Mouse (Mus musculus) cerebellum, adult 18-20 months (tissue): ENCODE data around the gene Prm2.

Source experiments
- DNase-seq, 2 experiments: peaks; one replicate each; pipeline ENCODE4 v3.0.0; 2021

Prm2 gene

DNA sequence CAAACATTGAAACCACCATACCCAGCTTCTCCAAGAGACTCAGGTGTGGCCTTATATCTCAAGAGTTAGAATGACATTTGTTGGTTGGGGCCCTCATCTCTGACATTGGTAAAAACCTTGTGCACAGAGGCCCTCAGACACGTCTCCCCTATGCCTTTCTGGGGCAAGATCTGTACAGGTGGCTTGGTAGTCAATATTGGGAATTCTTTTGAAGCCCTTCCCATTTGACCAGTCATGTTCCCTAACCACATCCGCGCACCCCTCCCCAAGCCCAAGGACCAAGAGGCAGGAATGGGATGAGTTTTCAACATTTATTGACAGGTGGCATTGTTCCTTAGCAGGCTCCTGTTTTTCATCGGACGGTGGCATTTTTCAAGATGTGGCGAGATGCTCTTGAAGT, at the start of gene Prm2:
Gene Prm2, minus strand, starts transcription at position 101 of the 400 bp plus-strand sequence.
- DNase-seq = no peak

DNA sequence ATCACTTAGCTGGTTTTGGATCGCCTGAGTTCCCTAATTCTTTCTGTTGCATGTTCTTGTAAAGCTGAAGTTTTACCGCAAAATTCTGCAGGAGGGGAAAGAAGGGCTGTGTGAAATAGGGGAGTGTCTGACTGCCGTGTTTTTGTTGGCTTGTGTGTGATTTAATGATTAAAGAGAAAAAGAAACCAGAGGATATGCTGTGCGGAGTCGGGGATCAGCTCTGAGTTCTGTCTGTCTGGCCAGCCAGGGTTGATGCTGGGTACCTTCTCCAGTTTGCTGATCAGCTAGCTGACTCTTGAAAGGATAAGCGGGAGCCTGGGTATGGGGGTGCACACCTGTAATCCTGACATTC, 48.4 kb upstream of the Prm2 start:
- no peak for DNase-seq

DNA sequence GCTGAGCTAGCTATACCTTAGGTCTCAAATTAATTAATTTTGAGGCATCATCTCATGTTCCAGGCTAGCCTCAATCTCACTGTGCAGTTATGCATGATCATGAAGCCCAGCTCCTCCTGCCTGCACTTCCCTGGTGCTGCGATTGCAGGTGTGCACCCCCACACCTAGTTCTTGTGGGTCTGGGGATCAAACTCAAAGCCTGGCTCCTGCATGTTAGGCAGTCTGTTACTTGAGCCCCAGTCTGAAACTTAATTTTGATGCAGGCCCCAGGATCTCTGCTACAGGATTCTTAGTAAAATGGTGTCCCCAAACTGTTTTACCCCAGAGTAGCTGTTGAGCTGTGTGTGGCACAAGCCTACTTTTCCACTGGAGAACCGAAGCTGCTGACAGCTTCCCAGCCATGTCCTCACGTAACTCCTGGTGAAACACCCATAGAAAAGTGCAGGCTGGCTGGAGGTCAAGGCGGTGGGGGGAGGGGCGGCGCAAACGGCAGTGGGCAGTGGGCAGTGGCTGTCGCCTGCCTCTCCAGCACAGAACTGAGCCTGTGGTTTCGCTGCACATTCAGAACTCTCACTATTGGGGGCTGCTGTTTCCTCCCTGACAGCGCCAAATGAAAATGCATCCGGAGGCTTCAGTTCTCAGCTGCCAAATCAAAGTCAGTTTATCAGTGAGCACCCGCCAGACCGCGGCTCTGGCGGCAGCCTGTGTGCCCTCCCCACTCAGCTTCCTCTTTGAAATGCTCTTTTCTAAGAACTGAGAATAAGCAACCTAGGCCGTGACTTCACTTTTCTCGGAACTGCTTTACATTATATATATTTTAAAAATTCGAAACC, 47.8 kb upstream of the Prm2 start:
- no peak for DNase-seq

DNA sequence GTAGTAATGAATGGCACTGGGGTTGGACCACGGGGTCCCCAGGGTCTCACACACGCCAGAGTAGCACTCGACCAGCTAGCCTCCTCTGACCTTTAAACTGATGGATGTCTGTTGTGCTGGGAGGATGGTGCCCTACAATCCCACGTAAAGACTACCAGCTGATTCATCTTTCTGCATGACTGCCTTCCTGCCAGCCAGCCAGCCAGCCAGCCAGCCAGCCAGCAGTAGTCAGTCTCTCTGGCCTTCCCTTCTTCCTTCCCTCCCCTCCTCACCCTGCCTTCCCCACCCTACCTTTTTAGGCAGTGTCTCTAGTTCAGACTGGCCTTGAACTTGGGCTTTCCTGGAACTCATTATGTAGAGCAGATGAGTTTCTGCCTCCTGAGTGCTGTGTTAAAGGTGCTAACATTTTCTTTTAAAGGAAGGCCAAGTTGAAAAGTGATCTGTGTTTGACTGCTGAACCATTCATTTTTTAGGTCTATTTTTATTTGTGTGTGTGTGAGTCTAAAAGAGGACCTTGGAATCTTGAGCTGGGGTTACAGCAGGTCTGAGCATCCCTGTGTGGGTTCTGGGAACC, 46.4 kb upstream of the Prm2 start:
- DNase-seq = peak in 1 of 2 experiments; percentile 29

DNA sequence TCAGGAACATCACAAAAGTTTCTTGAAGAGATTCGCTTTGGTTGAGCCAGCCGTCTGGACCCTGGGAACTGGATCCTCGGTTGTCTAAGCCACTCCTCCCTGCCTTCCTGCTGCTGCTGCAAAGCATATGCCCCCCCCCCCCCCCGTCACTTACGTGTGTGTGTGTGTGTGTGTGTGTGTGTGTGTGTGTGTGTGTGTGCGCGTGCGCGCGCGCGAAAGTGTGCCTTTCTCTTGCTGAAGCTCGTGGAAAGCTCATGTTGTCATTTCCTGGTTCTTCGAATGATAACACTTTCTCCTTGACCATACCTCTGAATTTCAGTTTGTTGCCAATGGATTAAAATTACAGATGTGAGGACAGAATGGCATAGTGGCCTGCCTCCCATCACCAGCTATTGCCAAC, 44.1 kb upstream of the Prm2 start:
- DNase-seq = no peak

DNA sequence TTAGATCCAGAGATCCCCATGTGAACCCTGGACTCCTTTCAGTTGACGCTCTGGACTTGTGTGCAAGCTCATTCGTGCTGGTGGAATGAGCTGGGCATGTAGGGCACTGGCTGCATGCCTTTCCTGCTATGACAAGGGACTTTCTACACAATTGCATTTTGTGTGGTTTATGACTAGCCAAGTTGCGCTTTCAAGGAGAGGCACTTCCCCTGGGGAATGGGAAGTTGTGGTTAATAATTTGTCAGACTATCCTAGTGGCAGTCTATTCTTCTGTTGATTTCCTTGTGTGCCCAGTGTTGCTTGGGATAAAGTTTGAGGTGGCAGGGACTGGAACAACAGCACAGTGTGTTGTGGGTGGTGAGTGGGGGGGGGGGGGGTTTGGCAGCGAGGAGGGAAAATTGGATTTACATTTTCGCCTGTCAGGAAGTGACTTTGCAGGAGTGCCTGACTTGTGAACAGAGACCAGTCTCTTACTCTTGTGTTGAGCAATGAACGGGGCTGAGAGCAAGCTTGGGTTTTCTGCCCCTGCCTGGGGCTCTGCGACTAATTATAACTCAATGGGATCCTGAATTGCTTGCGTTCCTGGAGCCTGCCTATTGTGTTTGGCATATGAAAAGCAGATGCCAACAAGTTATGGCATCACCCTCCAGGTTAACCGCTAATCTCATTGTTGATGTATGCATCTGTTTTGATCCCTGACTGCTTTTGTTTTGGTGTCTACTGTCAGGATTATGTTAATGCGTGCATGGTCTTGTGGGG, 42.7 kb upstream of the Prm2 start:
- no peak for DNase-seq

DNA sequence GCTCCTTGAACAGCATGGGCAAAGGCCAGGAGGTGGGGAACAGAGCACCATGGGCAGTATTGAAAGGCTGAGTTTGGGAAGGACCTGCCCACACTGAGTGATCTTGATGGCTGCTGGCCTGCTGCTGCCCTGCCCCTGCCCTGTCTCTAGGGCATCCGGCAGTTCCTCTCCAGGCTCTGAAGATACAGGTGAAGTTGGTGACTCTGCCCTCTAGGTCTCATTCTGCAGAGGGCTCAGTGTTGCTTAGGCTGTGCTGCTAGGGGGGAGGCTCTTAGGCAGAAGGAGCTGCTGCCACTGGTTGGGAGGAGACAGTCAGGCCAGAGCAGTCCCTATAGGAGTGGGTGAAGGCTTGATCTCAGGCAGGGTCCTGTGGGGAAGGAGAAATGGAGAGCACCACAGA, 42.0 kb upstream of the Prm2 start:
- DNase-seq = no peak

DNA sequence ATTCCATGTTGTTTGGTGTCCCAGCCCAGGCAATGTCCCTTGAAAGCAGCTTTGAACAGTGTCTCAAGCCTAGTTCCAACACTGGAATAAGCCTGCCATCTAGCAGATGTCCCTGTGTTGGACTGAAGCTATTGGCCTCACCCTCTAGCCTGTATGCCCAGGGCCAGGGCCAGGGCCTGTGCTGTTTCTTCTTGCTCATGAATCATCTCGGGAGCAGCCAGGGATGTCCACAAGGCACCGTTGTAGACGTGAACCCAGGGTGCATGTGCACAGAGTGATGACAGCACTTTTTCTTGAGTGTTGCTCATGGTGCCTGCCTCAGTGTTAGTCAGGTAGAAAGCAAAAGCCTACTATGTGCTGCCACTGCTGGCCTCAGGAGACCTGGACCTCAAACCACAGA, 41.3 kb upstream of the Prm2 start:
- no peak for DNase-seq

DNA sequence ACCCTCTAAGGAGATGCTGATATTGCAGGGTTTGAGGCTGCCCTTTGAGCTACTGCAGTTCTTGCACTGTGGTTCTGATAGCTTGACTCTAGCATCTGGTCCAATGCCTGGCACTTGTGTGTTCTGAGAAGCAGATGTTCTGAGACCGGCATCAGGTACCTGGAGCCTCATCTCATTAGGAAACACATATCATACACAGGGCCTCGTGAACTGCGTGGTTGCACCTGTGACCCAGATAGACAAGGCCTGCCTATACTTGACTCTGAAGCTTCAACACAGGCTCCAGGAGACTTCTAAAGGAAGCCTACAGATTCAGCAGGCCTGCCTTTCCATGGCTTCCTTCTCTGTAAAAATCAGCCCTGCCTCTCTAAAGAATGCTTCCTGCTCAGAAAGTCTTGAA, 40.5 kb upstream of the Prm2 start:
- DNase-seq = no peak

DNA sequence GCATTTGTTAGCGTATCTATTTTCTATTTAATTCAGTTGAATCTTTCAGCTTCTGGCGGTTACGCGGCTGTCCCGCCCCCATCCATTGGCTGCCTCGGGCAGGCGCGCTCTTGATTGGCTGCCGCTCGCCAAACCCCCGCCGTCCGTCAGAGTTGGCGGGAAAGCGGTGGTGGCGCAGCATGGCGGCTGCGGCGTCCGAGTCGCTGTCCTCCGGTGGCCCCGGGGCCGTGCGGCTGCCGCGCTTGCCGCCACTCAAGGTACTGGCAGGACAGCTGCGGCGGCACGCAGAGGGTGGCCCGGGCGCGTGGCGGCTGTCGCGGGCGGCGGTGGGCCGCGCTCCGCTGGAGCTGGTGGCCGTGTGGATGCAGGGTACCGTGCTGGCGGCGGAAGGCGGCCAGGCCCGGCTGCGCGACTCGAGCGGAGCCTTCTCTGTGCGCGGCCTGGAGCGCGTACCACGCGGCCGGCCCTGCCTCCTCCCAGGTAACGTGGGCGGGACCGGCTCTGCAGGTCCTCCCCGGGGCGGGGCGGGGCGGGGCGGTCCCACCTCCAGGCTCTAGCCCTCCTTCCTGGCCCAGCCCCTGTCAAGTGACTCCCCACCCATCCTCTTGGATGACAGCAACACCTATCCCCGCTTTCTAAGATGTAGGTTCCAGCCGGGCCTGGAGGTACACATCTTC, 39.1 kb upstream of the Prm2 start, which contains the start of gene Rmi2:
Gene Rmi2, plus strand, starts transcription at position 149 of the 677 bp plus-strand sequence.
- DNase-seq = peak; percentile 91

DNA sequence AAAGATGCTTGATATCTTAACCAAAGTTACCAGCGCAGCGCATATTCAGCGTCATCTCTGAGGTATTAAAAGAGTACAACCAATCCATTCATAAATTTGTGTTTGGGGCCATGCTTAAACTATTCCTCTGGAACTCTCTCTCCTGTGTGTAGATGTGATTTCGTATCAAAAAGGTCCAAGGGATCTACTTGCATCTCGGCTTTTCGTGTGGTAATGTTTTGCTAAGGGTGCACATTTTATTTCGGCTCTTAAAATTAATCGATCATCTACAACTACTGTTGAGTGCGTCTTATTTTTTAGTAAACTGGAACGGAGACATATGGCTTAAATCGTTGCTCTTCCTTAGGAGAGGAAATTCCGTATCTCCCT, 38.6 kb upstream of the Prm2 start:
- DNase-seq = no peak

DNA sequence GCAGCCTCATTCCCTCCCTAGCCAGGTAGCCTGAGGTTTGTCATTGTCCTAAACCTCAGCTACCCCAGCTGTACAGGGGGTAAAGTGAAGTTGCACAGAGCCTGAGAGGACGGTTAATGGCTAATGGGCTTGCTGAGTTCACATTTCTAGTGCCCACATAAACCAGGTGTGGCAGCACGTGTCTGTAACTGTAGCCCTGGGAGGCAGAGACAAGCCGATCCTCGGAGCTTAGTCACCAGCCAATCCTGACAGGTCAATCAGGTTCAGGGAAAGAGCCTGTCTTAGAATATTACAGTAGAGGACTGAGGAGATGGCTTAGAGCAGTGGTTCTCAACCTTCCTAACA, 32.5 kb upstream of the Prm2 start:
- DNase-seq = no peak

DNA sequence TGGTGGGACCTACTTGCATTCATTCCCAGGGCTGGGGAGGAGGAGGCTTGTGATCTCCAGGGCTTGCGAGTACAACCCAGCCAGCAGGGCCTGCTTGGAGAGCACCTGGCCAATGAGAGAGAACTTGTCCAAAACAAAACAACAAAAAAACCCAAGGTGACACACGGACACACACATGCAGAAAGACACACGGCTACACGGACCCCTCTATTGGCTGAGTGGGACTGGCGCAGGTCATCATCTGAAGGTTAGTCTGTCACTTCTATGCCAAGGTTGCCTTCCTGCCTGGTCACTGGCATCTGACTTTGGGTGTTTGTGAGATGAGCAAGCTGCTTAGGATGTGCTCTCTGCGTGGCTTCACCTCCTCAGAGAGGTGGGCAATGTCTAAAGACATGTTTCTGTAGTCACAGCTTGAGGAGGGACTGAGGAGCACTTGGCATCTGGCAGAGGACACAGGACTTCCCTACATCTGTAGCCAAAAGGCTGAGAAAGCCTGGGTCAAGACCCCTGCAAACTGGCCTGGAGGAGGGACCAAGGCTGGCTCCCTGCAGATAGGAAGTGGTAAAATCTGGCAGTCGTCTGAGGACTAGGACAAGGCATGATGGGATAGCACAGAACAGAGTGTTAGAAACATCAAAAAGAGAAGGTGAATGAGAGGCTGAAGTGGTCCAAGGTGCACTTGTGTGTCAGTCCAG, 32.0 kb upstream of the Prm2 start:
- no peak for DNase-seq

DNA sequence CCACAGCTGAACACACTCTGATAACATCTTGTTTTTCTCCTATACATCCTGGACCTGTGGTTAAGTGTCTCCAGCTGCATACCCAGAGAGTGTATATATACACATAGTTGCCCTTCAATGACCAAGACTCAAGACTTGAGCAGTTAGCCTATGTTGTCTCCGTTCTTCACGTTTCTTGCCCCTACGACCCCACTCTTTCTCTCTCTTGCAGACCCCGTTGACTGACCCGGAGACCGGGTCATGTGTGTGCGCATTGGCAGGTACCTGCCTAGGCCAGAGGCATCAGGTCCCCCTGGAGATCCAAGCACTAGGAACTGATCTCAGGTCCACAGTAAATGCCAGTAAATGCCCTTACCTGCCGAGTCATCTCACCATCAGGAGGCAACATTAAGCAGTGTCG, 31.3 kb upstream of the Prm2 start:
- no peak for DNase-seq

DNA sequence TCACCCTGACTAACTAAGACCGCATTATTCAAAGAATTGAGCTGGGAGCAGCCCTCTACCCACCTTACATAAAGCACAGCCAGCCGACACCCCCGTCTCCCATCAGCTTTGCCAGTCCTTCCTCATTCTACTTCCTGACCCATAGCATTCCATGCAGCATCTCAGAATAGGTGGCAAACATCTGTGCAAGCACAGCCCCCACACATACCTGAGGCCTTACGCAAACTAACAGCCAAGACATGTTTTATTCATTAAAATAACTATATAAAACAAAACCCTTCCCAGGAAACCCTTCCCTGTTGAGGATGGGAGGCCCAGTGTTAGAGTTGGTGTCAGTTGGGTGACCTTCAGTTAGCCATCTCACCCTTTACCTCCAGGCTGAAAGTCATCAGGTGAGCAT, 29.9 kb upstream of the Prm2 start:
- no peak for DNase-seq

DNA sequence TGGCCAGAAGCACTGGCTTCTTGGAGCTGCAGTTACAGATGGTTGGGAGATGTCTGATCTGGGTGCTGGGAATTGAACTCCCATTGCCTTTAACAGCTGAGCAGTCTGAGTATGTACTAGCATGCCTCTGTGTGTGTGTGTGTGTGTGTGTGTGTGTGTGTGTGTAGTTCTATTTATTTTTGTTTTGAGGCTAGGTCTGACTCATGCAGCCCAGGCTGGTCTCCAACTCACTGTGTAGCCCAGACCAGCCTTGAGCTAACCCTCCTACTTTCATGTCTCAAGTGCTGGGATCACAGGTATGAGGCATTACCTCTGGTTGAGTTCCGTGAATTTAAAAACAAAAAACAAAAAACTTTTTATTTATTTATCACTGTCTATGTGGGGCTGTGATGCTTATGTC, 28.6 kb upstream of the Prm2 start:
- DNase-seq = no peak

DNA sequence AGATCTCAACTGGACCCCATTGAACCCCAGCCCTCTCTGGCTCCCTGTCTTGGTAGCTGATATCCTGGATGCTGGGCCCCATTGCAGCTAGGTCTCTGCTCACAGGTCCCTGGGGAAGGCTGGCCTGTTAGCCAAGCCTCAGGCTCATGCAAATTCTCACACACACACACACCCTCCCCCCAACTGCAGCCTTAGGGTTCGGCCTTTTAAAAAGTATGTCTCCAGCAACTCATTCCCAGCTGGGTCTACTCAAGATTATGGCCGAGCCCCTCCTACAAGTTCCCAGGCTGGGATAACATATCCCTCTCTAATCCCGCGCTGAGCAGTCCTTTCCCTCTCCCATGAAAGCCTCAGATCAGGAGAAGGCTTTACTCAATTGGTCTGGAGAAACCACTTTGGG, 25.5 kb upstream of the Prm2 start:
- no peak for DNase-seq

DNA sequence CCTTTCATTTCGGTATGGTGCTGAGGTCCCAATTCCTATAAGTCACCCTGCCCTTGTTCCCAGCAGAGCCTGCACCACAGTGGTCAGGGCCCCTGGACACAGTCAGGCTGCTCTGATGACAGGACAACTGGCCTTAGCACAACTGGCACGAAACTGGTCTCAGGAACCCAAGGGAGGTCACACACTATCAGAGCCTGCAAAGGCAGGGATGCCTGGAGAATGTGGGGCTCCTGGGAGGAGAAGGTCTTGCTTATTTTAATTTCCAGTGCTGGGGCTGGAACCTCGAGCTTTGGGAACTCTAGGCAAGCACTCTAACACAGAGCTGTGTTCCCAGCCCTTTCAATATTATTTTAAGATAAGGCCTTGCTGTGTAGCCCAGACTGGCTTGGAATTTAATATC, 24.0 kb upstream of the Prm2 start:
- DNase-seq = no peak

DNA sequence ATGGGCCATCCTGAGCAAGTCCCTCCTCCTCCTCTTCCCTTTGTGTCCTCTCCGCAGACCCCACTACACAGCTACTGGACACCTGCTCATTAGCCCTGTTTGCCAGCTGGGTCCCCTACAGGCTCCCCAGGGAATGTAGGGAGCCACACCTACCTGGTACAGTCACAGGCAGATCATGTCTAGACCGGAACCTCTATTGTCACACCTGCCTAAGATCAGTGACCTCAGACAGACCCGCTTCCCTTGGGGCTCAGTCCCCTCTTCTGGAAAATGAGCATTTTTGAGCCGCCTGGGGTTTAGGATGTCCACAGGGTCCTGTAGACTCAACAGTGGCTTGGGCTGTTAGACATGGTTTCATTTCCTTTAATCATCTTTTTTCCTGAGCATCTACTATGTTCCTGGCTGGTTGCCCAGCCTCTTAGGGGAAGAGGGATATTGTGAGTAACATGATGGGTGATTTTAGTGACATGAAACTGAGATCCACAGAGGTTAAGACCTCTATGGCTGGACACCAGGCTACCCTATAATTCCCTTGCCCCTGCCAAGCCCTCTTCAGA, 22.7 kb upstream of the Prm2 start:
- no peak for DNase-seq

DNA sequence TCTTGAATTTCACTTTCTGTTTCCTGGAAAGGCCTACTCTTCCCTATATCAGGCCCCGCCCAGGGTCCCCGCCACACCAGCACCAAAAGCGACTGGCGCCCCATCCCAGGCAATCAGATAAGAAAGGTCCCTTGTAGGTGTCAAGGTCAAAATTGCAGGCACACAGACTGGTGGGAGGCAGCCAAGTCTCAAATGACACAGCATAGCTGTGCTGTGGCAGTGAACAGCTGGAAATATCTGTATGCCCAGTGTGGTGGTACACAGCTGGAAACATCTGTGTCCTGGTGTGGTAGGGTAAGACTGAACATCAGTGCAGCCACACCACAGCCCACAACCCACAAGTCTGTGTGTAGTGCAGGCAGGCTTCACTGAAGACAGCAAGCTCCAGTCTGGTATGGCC, 18.9 kb upstream of the Prm2 start:
- no peak for DNase-seq

DNA sequence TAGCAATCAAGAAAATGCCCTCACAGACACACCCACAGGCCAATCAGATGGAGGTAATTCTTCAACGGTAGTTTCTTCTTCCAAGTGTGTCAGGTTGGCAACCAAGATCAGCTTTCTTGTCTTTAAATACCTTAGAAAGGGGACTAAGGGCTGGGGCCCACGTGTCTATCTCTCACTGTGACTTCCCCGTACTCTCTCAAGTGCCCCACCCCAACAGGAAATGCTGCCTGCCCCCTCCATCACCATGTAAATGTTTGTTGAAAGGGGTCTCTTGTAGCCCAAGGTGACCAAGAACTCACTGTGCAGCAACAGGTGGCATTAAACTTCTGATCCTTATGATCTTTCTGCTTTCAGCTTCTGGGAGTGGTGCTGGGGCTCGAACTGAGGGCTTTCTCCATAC, 17.8 kb upstream of the Prm2 start:
- DNase-seq = no peak

DNA sequence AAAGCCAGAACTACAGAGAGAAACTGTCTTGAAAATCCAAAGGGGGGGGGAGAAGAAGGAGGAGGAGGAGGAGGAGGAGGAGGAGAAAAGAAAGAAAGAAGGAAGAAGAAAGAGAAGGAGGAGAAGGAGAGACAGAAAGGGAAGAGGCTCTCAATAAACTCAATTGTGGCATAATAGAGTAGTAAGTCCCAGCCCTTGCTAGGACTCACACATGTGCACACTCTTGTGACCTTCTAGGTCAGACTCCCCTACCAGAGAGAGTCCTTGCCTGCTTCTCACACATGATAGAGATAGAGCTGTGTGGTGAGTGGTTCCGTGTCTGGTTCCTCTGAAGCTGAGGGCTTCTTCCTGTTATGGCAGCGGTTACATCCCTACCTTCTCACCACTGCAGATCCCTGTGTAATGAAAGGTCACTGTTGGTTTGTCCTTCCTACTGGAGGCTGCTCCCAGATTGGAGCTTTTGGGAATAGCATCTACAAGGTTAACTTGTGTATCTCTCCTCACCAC, 17.0 kb upstream of the Prm2 start, which contains the start of gene Gm11172:
Gene Gm11172, plus strand, starts transcription at position 51 of the 507 bp plus-strand sequence.
- no peak for DNase-seq
